Comparison of ENCODE assay signal across 22 mouse cellular contexts in the genomic region with DNA sequence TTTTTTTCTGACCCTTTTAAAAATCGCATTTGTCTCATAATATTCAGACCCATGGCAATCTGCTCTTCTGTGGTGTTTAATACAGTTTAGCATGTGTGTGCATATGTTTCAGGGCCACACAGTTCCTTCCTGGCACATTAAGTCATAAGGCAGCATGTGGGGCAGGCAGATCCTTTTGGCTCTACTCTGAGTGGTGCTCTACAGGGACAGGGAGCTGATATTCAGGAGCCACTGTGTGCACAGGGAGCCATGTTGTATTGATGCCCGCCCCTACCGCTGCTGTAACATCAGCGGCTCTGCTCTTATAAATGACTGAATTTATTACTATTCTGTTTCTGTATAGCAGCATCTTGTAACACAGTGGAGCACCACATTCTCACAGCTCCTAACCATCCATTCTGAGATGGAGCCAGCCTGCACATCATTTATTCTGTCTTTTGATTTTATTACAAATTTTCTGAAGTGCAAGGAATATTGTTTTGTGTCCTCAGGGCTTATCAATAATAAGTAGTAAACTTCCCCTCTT.
A peak's percentile ranks its signal among the peaks of the same experiment; 100 is the strongest.
DNase-seq lines count a peak whose midpoint lies in the region; ATAC-seq lines count a peak whose summit lies in the region.
"Had no signal": no experiment of that assay in that cellular context is flagged by ENCODE, and none has a peak within 500 bp of the region (broad histone marks: within the 10 kb centered on the region; RNA-seq: fewer than 3 reads in every experiment).

No protein-coding gene starts in this region.

- H3K27me3 ChIP-seq in forebrain, embryonic 16.5 days (replicated peaks; ENCODE audit: control insufficient read depth, insufficient read depth, low read length): no peaks in the 10 kb centered on the region
- H3K27me3 ChIP-seq in forebrain, embryonic 12.5 days: no peaks in the 10 kb centered on the region
- H3K27me3 ChIP-seq in midbrain, embryonic 16.5 days (ENCODE audit: control insufficient read depth, insufficient read depth, low read depth, low read length): no peaks in the 10 kb centered on the region
- no peaks in the 10 kb centered on the region for H3K27me3 ChIP-seq in midbrain, embryonic 14.5 days (ENCODE audit: control insufficient read depth, insufficient read depth, low read length)
- H3K27me3 ChIP-seq: embryonic facial prominence, embryonic 15.5 days; hindbrain, embryonic 15.5 days; limb, embryonic 12.5 days; liver, embryonic 13.5 days; lung, embryonic 15.5 days had no signal

- peaks cover 3% of the 10 kb centered on the region; the same call in 1 of the 2 replicates for H3K4me1 ChIP-seq in forebrain, embryonic 16.5 days (replicated peaks; ENCODE audit: control insufficient read depth, insufficient read depth, low read length)
- H3K4me1 ChIP-seq in forebrain, embryonic 12.5 days: peaks cover 4% of the 10 kb centered on the region; the same call in 1 of the 2 replicates
- H3K4me1 ChIP-seq in midbrain, embryonic 16.5 days (ENCODE audit: control insufficient read depth, insufficient read depth, low read length): peaks cover 2% of the 10 kb centered on the region; the same call in 1 of the 2 replicates
- peaks cover 4% of the 10 kb centered on the region; the same call in 1 of the 2 replicates for H3K4me1 ChIP-seq in midbrain, embryonic 14.5 days (ENCODE audit: control insufficient read depth, insufficient read depth, low read length)
- H3K4me1 ChIP-seq: embryonic facial prominence, embryonic 15.5 days; liver, embryonic 13.5 days had no signal

- no peak overlapping the region for H3K4me2 ChIP-seq in forebrain, embryonic 16.5 days (ENCODE audit: low read length)
- no peak overlapping the region for H3K4me2 ChIP-seq in forebrain, embryonic 12.5 days
- no peak overlapping the region for H3K4me2 ChIP-seq in midbrain, embryonic 16.5 days (ENCODE audit: low read length)
- no peak overlapping the region for H3K4me2 ChIP-seq in midbrain, embryonic 14.5 days (ENCODE audit: low read length)
- H3K4me2 ChIP-seq: embryonic facial prominence, embryonic 15.5 days; hindbrain, embryonic 15.5 days; limb, embryonic 12.5 days; liver, embryonic 13.5 days; lung, embryonic 15.5 days had no signal

- WGBS in forebrain, embryonic 16.5 days: 91% methylated on average over 4 of the region's 4 CpGs
- WGBS in forebrain, embryonic 12.5 days: 90% methylated on average over 4 of the region's 4 CpGs
- WGBS in midbrain, embryonic 16.5 days: 81% methylated on average over 4 of the region's 4 CpGs
- WGBS in midbrain, embryonic 14.5 days: 84% methylated on average over 4 of the region's 4 CpGs

- no peak overlapping the region for H3K27ac ChIP-seq in forebrain, embryonic 16.5 days (ENCODE audit: low read length)
- no peak overlapping the region for H3K27ac ChIP-seq in forebrain, embryonic 12.5 days
- H3K27ac ChIP-seq in midbrain, embryonic 16.5 days (ENCODE audit: low read length): no peak overlapping the region
- H3K27ac ChIP-seq in midbrain, embryonic 14.5 days (replicated peaks; ENCODE audit: low read depth, low read length): no peak overlapping the region
- H3K27ac ChIP-seq: embryonic facial prominence, embryonic 15.5 days; forebrain, embryonic 10.5 days; heart, adult 2 months; left cerebral cortex, adult 2 months; limb, embryonic 12.5 days; liver, embryonic 13.5 days; lung, embryonic 15.5 days; macrophage had no signal

- 0 out of 2 replicates have a peak, but pooled peaks have one; percentile 23 for ATAC-seq in forebrain, embryonic 16.5 days
- no peak for ATAC-seq in forebrain, embryonic 12.5 days (ENCODE audit: low FRiP score)
- ATAC-seq in midbrain, embryonic 16.5 days: peak; percentile 59; the same call in 1 of the 2 replicates
- ATAC-seq in midbrain, embryonic 14.5 days (ENCODE audit: low FRiP score, low TSS enrichment): no peak

- H3K9me3 ChIP-seq in forebrain, embryonic 16.5 days (ENCODE audit: control insufficient read depth, low read length): no peaks in the 10 kb centered on the region
- no peaks in the 10 kb centered on the region for H3K9me3 ChIP-seq in forebrain, embryonic 12.5 days
- H3K9me3 ChIP-seq in midbrain, embryonic 16.5 days (replicated peaks; ENCODE audit: control insufficient read depth, low read length, poor library complexity, severe bottlenecking): no peaks in the 10 kb centered on the region
- H3K9me3 ChIP-seq in midbrain, embryonic 14.5 days (ENCODE audit: control insufficient read depth, low read length): no peaks in the 10 kb centered on the region
- H3K9me3 ChIP-seq: embryonic facial prominence, embryonic 15.5 days; forebrain, embryonic 10.5 days; hindbrain, embryonic 15.5 days; limb, embryonic 12.5 days; liver, embryonic 13.5 days; lung, embryonic 15.5 days had no signal

- no peak for DNase-seq in midbrain, embryonic 14.5 days
- peak; percentile 40 to 52 for DNase-seq in cerebellum, postnatal 25 days
- no peak for DNase-seq in thymus, postnatal 4 days
- DNase-seq in ovary, postnatal 36 days (ENCODE audit: low spot score): no peak
- DNase-seq: adrenal gland, postnatal 10 days; embryo, embryonic 11 days; heart, adult 2 months; kidney, adult 11 months; kidney, postnatal 10 days; liver, embryonic 13.5 days; right cerebral cortex, adult 18-20 months; thymus, adult 18-20 months had no signal

- no peaks in the 10 kb centered on the region for H3K36me3 ChIP-seq in forebrain, embryonic 16.5 days (ENCODE audit: control insufficient read depth, insufficient read depth)
- H3K36me3 ChIP-seq in forebrain, embryonic 12.5 days (replicated peaks): no peaks in the 10 kb centered on the region
- no peaks in the 10 kb centered on the region for H3K36me3 ChIP-seq in midbrain, embryonic 16.5 days (ENCODE audit: control insufficient read depth, insufficient read depth, low read length)
- no peaks in the 10 kb centered on the region for H3K36me3 ChIP-seq in midbrain, embryonic 14.5 days (ENCODE audit: control insufficient read depth, insufficient read depth, low read length)
- H3K36me3 ChIP-seq: embryonic facial prominence, embryonic 15.5 days; forebrain, embryonic 10.5 days; hindbrain, embryonic 15.5 days; limb, embryonic 12.5 days; liver, embryonic 13.5 days; lung, embryonic 15.5 days had no signal

- no peak overlapping the region for H3K9ac ChIP-seq in forebrain, embryonic 16.5 days (replicated peaks; ENCODE audit: low read depth, low read length)
- H3K9ac ChIP-seq in forebrain, embryonic 12.5 days: no peak overlapping the region
- H3K9ac ChIP-seq in midbrain, embryonic 16.5 days (ENCODE audit: low read depth, low read length): no peak overlapping the region
- no peak overlapping the region for H3K9ac ChIP-seq in midbrain, embryonic 14.5 days (replicated peaks; ENCODE audit: low read length)
- H3K9ac ChIP-seq: embryonic facial prominence, embryonic 15.5 days; hindbrain, embryonic 15.5 days; limb, embryonic 12.5 days; liver, embryonic 13.5 days; lung, embryonic 15.5 days had no signal

- no peak overlapping the region for H3K4me3 ChIP-seq in forebrain, embryonic 16.5 days (replicated peaks; ENCODE audit: low read length)
- no peak overlapping the region for H3K4me3 ChIP-seq in forebrain, embryonic 12.5 days (replicated peaks)
- no peak overlapping the region for H3K4me3 ChIP-seq in midbrain, embryonic 16.5 days (ENCODE audit: low read depth, low read length)
- H3K4me3 ChIP-seq in midbrain, embryonic 14.5 days (replicated peaks; ENCODE audit: low read depth, low read length): no peak overlapping the region
- H3K4me3 ChIP-seq: embryonic facial prominence, embryonic 15.5 days; forebrain, embryonic 10.5 days; heart, adult 2 months; hindbrain, embryonic 15.5 days; left cerebral cortex, adult 2 months; limb, embryonic 12.5 days; liver, embryonic 13.5 days; lung, embryonic 15.5 days had no signal

Comparison
In these comparisons a context has a peak if more than half of its experiments do, and no peak if none do; other contexts are left out.
1. ATAC-seq: peak in forebrain, embryonic 16.5 days (single experiment) and midbrain, embryonic 16.5 days (single experiment); none in forebrain, embryonic 12.5 days (single experiment) and midbrain, embryonic 14.5 days (single experiment).
2. DNase-seq: peak in cerebellum, postnatal 25 days (2 of 2); none in midbrain, embryonic 14.5 days (single experiment), thymus, postnatal 4 days (single experiment) and ovary, postnatal 36 days (single experiment).